Mouse (Mus musculus) spleen, postnatal 14 days (tissue): ENCODE data around the gene Syne2.

ENCODE experiments used
- DNase-seq, 2 experiments: peaks; one replicate each; pipeline ENCODE4 v3.0.0; 2021 to 2022; ENCODE audit warnings: low spot score in 2 of 2

Gene Syne2

DNA sequence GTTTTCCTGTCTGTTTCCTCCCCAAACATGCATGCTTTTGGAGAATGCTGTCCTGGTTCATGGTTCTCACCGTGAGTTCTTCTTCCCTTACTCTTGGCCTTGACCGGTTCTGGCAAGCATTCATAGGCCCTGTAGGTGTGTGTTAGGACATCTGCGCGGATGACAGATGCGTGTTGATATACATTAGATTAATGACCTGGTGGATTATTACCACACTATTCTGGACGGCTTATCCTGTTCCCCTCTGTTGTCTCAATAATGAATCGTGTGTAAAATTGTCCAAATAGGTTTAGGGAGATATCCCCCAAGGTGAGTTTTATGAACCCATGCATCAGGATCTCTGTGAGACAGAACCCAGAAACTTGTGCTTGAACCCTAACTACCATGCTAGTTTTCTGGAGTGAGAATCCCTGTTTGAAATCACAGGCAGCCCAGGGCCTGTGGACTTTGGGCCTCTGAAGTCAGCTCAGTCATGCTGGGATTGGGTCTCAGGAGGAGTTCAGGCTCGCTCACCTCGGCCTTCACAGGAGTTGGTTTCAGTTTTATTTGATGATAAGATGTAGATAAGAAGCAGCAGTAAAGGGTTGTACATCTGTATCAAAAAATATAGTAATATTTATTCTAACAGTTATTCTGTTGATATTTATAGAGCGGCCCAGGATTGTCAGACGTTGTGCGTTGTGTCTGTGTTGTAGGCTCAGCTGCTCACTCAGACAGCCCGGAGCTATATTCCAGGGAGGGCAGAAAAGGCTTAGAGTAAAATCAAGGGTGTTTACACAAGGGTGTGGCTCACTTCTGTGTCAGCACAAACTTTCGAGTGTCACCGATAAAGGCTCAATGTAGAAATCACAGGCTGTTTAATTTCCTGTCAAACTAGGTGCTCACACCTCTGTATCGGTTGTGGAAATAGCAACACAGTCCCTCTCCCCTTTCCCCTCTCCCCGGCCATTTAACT lies 48.8 kb downstream of the Syne2 start:
- no peak for DNase-seq

DNA sequence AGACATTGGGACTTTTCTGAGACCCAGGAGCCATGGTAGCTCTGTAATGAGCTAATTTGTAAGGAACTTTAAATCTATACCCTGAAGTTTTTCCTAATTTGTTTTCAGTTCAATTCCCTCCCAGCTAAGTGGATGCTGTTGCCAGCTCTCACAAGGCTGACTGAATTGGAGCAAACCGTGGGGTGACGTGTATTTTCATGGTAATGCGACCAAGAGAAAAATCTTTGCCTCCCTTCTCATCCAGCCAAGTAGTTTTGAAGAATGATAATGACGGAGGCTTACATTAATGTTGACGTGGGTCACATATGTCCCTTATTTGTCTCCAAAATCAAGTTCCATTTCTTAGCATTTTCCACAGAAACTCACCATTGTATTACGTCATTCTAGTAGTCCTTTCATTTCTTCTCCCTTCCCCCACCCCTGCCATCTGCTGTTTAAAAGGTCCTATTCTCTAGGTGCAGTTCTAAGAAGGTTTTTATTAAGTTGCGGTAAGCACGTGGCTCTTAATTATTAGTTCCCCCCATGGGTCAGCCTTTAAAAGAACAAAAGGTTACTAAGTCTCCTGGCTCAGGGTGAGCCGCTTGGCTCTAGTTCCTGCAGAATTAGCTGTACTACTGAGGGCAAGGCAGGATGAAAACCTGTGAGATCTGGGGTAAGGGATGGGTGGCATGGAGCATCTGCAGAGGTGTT lies 55.8 kb downstream of the Syne2 start:
- no peak for DNase-seq

DNA sequence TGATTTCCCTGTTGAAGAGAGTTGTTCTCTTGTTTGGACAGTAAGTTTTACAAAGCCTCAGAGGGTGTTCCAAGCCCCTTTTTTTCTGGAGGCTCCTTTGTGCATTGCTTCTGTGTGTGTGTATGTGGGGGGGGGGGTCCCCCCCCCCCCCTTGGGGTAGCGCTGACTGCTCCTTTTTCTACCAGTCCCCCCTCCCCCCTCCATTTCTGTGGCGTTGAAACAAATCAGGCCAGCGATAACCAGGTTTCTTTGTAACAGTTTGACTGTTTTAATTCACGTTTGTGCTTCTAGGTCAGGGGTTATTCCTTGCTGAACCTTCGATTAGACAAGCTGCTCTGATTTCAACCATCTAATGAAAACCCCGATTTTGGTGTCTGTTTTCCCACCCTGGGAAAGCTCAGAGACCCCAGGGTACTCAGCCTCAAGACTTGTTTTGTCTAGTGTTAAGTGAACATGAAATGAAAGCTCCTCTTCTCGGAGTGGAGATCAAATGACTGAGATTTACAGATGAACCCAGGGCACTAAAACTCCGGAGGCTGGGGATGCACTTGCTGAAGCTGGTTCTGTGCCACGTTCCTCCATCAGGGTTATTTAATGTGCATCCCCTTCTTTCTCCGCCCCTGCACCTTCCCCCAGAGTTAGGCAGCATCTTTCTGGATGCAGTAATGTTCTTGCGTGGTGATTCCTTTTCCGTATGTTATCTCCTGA lies 56.5 kb downstream of the Syne2 start:
- no peak for DNase-seq

DNA sequence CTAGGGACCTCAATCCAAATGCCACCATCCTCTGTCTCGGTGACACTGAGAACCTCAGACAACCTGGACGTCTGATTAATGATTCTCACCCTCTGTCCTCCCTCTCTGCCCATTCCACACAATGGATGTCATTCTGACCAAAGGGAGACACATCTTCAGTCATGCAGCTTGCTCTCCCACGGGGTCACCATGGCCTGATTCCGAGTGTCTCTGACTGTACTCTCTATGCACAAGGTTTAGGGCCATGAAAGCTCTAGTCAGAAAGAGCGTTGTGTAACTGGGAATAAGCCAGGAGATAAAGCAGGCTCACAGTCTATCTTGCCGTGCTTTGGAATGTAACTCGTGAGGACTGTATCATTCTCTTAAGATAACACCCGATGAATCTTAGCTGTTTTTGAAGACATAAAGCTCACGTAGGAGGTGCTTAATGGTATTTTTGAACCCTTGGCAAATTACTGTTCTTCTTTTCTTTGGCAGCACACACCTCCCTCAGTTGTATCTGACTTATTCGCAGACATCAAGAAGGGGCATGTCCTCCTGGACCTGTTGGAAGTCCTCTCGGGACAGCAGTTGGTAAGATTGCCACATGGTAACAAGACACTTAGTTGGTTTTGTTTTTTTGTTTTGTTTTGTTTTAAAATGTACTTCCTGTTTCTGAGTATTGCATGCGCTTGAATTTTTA lies 61.8 kb downstream of the Syne2 start:
- DNase-seq, result no peak

DNA sequence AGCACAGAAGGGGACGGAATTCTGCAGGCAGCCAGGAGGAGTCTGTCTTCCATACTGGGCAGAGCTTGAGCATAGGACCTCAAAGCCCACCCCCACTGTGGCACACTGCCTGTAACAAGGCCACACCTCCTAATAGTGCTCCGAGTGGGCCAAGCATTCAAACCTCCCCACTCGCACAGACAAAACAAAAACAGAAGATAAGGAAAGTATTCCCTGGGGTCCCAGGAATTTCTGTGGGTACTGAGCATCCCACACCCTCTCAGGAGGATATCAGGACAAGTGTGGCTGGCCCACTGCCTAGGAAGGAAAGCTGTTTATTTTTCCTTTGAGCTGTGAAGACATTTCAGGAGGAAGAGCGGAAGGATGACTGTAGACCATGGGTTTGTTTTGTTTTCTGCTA lies 63.6 kb downstream of the Syne2 start:
- DNase-seq, result no peak

DNA sequence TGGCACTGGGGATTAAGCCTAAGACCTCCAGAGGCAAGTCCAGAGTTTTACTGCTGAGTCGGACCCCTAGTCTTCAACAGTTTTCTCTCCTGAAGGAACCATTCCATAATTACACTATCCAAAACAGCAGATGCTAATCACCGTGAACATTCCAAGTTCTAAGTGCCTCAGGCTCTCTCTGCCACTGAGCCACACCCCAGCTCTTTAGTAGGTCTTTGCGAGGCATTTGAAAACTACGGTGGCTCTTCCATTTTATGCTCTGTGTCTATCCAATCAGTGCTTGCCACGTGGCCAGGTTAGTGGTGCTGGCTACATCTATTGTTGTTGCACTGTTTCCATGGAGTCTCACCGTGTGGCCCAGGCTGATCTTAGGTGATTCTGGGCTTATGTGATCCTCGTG lies 68.2 kb downstream of the Syne2 start:
- DNase-seq, result no peak

DNA sequence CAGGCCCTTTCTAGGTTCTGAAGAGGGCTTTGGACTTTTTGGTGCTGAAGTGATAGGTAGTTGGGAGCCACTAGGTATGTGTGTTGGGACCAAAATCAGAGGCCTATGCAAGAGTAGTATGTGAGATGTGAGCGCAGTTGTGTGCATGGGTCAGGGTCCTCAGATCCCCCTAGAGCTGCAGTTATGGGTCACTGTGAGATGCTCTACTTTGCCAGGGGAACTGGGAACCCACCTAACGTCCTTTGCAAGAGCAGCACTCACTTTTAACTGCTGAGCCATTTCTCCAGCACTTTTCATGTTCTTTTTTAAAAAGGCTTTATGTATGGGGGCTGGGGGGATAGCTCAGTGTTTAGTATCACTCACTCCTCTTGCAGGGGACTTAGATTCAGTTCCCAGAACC lies 69.0 kb downstream of the Syne2 start:
- no peak for DNase-seq

DNA sequence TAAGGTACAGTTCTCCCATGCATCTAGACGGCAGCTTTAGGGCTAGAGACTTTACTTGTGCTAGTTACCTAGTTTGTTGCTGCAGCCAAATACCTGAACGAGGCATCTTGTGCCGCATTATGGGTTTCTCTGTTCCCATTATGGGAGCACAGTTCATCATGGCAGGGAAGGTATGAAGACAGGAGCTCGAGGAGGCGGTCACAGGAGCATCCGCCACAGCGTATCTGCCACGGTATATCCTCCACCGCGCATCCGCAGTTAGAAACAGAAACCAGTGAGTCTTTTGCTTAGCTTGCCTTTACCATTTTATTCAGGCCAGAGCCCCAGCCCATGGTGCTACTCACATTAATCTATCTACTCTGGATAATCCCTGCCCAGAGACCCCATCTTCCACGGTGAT lies 70.8 kb downstream of the Syne2 start:
- DNase-seq, result no peak

DNA sequence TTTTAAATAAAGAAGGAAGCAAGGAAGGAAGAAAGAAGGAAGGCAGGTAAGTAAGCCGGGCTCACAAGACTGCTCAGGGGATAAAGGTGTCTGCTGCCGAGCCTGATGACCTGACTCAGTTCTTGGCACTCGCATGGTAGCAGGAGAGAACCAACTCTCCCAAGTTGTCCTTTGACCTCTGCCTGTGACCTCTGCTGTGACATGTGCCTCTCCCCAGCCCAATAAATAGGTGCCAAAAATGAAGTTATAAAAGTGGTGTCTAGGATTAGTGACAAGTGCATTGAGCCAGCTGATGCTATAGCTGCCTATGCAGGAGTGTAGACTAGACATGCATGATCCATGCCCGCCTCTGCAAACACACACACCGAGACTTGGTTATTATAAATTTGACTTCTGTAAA lies 73.3 kb downstream of the Syne2 start:
- no peak for DNase-seq

DNA sequence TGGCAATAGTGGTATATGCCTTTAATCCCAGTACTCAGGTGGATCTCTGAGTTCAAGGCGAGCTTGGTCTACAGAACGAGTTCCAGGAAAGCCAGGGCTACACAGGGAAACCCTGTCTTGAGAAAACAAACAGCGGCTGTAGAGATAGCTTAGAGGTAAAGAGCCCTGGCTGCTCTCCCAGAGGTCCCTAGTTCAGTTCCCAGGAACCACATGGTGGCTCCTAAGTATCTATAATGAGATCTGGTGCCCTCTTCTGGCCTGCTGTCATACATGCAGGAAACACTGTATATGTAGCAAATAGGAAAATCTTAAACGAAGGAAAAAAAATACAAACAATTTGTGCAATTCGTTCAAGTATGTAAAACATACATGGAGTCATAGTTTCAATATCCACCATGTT lies 75.5 kb downstream of the Syne2 start:
- DNase-seq, result no peak

DNA sequence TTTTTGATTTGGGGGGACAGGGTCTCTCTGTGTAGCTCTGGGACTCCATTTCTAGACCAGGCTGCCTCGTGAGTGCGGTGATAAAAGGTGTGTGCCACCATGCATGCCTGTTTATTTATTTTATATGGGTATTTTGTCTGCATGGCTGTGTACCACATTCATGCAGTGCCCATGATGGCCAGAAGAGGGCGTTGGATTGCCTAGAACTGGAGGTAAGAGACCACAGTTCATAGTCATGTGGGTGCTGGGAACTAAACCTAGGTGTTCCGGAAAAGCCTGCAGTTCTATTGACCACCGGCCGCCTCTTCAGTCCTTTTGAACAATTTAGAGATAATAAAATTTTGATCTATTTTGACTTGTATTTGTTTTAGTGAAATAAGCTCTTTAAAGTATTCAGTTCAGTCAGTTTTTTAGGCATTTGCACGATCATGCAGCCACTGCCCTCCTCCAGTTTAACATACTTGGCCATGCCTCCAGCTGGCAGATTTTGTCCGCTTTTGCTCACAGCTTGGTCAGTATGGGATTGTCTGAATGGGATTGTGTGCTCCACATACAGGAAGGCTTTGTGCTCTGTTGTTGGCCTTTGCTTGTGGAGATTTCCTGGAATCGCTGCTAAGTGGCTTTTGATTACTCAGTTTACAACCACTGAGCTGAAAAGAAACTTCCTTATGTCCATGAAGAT lies 76.5 kb downstream of the Syne2 start:
- DNase-seq, result no peak

DNA sequence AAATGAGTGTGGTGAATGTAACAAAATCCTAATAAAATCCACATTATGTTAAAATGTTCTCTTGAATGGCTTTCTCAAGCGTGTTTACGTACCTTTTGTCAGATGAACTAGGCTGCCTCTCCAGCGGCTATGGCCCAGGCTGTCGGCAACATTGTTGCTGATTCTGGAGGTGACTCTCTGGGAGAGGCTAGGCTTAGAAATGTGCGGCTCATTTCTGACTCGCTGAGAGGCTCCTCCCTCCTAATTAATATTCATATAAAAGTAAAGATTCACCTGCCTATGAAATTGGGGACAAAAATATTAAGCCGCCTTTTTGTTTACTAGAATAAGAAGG lies 77.0 kb downstream of the Syne2 start:
- no peak for DNase-seq

DNA sequence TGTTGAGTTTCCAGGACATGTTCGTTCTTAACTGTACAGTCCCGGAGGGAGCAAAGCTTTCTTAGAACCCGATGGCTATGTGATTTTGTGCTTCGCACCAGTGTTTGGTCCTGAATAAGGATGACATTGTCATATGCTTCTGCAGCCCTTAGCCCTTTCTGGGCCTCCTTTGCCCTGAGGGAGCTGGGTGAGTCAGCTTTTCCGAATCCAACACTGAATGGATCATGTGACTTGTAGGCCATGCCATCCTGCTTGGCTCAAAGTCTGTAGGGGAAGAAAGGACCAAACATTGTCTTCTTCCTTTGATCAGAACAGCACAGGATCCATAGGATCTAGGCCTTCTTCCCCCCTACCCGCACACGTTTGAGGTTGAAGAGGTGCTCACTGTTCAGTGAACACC lies 79.9 kb downstream of the Syne2 start:
- DNase-seq, result no peak

DNA sequence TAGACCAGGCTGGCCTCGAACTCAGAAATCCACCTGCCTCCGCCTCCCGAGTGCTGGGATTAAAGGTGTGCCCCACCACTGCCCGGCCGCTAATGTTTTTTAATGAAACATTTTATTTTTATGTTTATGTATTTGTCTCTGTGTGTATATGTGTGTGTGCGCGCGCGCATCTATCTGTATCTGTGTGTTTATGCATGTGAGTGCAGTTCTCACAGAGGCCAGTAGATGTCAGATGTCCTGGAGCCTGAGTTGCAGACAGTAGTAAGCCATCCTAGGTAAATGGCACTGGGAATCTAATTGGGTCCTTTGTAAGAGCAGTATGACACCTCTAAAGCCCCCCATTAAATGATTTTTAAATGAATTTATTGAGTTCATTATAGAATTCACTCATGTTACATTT lies 83.8 kb downstream of the Syne2 start:
- DNase-seq, result no peak

DNA sequence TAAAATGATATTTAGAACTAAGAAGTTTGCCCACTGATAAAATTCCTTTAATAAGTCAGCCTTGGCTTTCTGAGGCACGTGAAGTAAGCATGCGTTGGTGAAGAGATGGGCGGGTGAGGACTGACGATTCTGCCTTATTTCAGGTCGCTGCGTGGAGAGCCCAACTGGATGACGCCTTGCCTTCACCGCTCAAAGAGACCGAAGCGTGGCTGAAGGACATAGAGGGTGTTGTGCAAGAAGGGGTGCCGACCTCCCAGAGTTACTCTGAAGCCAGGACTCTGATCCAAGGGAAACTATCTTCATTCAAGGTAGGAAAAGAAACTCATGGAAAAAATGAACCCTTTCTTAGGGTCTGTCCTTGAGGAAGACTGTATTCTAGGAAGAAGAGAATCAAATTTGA lies 86.1 kb downstream of the Syne2 start:
- DNase-seq, result no peak

DNA sequence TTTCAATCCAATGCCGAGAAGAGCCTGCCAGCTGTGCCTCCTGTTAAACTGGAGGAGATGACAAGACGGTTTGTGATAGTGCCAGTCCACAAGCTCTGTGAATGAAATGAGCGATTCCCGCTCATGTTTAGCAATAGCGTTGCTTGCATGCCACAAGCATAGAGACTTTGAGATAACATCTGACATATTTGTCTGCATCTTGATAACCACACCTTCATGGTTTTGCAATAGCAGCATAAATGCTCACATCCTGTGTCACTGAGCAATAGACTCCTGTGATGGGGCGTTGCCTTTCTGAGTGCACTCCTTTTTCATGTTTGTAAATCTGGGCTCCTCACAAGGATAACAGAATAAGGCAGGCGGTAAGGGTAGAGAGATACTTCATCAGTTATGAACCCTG lies 87.4 kb downstream of the Syne2 start:
- no peak for DNase-seq

DNA sequence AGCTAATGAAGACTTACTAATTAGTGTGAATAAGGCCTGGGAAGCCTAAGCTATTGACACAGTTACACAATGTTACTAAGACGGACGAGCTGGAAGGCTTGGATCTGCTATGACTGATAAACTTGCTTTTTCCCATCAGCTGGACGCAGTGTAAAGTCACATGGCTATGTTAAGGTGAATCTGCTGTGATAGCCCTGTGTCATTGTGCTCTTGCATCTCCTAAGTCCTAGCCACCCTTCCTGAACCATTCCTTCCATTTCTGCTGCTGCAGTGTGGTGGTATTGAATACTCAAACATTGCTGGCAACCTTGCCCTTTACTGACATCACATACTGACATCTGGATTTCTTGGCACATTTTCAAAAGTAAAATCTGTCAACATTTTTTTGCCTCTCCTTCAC lies 90.5 kb downstream of the Syne2 start:
- DNase-seq, result no peak

DNA sequence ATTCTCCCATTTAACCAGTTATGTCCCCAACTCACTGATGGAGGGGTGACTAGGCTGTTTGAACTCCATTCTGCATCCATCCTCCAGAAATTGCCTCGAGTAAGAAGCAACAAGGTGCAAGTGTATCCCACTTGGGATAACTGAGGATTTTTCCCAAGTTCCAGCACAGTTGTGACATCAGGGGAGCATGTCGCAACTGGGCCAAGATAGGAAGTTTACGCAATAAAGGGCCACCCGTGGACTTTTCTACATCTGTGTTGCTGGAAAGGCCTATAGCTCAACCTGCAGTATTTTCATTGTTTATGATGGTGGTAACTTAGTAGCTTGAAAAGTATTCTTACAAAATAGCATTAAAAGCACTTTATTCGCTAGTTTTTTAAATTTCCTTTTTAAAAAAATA lies 97.8 kb downstream of the Syne2 start:
- no peak for DNase-seq

DNA sequence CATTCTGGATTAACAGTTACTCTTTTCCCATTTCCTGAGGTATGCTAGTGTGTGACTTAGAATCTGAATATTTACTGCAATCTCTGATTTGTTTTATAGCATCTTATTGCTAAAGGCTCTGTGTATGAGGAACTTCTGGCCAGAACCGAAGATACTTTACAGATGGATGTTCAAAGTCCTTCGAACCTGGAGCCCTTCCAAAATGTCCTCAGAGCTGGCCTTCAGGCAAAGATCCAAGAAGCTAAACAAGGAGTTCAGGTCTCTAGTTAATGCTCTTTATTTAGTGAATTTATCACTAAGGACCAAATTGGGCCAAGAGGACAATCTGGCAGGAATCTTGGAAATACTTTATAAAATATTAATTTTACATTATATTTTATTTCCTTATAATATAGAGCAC lies 100.5 kb downstream of the Syne2 start:
- no peak for DNase-seq

DNA sequence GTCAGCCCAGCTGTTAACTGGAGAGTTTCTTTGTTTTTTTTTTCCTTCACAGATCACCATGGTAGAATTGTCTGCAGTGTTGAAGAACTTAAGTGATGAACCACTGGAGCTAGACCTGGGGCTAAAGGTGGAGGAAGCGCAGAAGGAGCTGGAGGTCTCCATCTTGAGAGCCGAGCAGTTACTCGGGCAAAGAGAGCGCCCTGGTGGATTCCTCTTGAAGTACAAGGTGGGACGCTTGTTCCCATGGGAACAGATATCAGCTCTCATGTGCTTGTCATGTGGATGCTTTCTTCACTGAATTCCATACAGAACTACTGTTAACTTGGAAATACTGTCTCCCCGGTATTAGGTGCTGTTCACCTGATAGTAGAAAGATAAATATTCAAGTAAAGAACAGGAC lies 101.0 kb downstream of the Syne2 start:
- DNase-seq, result no peak

DNA sequence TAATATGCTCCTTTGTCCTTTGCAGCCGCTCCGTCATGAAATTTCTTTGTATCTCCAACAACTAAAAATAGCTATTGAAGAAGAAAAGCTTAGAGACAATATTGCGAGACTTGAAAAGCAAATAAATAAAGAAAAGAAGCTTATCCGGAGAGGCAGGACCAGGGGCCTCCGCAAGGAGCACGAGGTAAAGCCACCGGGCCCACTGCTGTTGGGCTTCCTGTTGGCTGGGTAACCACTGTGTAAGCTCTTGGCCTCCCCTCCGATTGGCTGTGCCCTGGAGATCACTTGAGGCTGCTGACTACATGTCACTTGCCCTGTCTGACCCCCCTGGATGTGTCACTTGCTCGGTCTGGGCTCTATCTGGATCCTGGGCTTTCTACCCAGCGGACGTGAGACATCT lies 105.0 kb downstream of the Syne2 start:
- DNase-seq, result no peak

DNA sequence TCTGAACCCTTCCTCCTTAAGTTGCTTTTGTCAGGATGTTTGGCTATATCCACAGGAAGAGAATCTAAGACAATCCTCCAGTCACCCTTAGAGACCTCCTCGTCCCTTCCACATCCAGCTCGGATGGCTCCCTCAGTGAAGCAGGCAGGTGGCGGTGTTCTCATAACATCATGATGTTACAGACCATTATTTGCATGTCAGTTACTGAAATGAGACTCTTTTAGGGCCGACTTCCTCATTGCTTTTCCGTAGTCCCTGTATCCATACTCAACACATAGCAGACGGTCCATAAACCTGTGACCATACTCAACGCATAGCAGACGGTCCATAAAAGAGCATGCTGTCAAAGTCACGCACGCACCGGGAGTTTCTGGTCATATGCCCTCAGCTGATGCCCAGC lies 106.9 kb downstream of the Syne2 start:
- no peak for DNase-seq
